Mouse (Mus musculus) urinary bladder, postnatal 10 days (tissue): ENCODE data around the gene Clic4.

ENCODE experiments used
- DNase-seq: peaks from one replicate; pipeline ENCODE4 v3.0.0; 2022; ENCODE audit warnings: low spot score

The Clic4 gene

DNA sequence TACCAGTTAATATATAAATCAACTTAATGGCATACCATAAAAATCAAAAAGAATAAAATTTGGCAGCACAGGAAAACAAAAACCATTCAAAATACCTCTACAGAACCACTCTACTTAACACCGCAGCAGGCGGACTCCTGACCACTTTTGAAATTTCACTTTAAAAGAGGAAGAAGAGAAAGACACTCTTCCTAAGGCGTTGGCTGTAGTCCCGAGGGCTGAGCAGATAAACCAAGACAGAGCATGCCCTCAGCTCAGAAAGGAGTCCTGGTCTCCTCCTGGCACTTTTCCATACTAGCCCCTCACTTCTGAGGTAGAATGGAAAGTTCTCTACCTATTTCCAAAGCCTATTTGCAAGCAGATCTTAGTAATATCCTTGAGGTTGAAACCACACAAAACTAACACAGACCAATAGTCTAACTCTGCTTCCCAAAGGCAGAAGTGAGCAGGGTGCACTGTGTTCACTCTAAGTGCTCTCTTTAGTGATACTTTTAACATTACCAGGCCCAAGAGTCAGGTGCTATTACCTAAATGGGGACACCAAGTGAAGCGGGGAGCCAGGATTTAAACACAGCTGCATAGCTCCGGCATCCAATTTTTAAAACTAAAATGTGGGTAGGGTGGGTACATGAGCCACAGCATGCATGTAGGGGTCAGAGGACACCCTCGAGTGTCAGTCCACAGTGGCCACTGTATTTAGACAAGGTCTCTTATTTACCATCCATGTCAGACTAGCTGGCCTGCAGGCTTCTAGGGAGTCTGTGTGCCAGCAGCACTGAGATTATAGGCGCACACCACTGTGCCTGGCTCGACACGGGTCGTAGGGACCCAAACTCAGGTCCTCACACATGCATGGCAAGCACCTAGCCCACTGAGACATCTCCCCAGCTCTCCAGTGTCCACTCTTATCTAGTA is 15.8 kb downstream of the Clic4 start:
- DNase-seq, result no peak

DNA sequence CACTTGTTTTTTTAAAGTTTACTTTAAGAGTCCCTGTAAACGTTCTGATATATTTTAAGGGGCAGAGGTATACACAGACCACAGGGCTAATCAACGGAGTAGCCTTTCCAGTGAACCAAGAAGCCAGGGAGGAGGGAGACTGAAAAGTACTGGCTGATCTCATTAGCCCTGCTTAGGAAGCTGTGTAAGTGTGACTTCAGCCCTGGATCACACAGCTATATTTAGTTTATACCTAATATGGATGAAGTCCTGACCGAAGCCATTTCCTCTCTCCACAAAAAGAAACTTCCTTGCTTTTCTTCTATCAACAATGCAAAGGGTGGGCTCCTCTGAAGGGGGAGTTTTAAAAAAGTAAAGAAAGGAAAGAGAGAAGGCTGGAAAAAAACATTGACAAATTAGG is 17.8 kb downstream of the Clic4 start:
- DNase-seq, result no peak

DNA sequence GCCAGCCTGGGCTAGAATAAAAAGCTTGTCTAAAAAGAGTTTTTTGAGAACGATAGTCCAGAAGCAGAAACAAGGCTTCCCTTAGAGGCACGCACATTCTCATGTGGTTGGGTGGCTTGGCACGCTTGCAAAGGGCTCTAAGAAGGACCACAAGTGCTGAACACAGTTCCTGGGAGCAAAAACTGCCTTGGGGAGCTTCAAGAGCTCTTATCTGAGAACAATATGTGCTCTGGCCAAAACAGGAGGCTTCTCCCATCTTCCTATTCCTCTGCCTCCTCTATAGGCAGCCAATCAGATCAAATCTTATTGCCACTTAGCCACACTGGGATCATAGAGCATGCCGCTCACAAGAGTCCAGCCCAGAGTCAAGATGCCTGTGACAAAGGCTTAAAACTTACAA is 18.3 kb downstream of the Clic4 start:
- DNase-seq, result no peak

DNA sequence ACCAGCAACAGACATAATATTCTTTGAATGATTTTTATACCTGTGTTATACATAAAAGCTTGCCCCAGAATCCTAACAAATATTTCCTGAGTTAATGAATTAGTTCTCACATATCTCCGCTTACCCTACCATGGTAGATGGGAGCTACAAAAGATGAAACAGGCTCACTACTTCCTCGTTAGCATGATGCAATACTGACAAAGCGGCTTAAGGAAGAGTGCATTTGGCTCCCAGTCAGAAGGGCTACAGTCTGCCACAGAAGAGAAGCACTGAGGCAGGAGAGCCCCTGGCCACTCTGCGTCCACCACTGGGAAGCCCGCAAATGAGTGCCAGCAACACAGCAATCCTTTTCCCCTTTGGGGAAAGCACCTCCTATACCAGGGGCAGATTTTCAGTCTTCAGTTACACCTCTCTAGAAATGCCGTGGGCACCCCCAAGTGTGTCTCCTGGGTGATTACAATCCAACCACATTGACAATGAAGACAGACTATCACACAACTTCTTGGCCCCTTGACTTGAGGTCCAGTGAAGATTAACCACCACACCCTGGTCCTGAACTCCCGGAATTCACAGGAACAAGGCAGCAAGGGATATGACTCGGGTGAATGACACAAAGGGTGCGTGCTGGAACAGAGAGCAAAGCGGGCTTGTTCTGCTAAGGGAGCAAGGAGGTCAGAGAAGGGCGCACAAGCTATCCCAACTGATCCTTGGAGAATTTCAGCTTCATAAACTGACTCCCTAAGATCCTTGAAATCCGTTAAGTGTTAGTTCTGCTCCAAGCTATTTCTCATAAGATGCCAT is 19.2 kb downstream of the Clic4 start:
- no peak for DNase-seq

DNA sequence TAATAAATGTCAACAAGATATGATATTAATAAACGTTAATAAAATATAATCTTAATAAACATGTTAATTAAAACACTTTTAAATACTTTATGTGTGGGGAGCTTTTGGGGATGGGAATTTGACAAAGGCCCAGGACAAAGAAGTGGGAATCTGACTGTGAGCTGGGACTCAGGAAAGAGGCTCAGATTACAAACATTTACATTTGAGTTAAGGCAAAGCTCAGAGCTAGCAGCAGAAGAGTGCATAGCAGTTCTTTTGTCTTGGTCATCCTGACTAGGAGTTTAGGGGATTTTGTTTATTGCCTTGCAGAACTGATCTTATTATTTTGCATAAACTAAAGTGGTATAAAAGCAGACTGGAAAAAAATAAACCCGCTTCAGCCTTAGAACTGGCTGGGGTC is 20.8 kb downstream of the Clic4 start:
- no peak for DNase-seq

DNA sequence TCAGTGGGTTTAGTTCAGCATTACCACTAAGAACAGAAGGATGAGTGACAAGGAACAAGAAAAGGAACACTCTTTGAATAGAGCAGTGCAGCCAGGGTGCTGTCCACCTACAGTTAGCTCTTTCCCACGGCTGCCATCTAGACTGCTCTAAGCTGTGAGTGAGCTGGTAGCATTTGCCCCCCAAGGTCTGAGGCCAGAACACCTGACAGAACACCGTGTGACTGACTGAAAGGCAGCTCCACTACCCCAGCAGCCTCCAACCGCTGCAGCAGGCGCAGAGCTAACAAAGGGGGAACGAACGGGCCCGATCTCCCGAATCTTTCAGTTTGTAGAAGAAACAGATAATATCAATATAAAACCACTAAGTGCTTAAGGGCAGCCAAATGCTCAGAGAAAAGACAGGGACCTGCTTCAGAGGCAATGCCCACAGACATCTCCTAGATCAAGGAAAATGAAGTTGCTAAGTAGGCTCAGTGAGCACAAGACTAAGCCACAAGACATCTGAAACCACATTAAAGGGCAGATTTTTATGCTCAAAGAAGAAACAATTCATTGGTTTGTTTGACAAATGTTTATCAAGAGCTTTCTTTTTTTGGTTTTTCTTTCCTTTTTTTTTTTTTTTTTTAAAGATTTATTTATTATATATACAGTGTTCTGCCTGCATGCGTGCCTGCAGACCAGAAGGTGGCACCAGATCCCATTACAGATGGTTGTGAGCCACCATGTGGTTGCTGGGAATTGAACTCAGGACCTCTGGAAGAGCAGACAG is 24.2 kb downstream of the Clic4 start:
- no peak for DNase-seq

DNA sequence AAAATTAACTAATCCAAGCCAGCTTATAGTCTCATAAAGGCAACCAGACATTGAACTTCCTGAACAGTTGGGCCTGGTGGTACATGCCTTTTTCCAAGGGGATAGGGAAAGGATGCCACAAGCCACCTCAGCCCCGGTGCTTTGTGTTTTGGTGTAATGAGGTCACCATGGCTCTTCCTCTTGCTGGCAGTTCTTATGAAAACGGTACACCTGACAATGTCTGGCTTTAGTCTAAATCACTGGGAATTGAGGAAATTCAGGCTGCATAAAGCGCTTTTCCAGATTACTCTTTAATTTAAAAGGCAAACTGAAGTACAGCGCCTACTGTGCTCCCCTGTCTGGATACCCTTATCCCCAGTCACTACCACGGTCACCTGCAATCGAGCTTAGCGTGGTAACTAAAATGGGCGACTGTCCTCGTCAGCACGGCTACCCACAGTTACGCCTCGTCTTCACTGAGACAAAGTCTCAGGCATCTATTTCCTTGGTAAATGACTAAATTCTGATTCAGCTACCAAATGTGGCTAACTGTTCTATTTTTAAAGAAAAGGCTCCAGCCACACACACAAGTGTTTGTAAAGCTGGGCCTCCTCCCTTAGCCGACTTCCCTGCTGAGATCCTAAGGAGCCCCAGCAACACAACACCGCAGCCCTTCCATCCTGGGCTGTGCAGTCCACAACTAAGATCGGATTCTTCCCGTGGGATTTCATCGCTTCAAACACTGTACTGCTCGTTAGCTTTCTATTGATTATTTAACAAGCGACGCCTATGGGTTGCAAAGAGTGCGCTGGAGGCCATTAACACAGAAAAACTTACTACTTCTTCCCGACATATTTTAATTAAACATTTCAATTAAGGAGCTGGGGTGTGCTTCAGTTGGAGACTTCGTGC is 25.5 kb downstream of the Clic4 start:
- DNase-seq, result no peak

DNA sequence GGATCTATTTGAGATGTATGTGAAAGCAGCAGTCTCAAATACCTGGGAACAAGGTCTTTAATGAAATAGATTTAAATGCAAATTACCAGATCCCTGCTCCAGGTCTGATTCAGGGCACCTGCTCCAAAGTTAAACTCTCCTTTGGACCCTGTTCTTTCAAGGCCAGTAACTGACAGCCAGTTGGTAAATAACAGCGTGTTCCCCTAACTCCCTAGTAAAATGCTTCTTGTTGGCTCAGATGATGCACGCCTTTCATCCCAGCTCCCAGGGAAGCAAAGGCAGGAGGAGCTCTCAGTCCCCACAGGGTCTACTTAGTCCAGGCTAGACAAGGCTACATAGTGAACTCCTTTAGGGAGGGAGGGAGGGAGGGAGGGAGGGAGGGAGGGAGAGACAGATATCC is 26.2 kb downstream of the Clic4 start:
- DNase-seq, result no peak

DNA sequence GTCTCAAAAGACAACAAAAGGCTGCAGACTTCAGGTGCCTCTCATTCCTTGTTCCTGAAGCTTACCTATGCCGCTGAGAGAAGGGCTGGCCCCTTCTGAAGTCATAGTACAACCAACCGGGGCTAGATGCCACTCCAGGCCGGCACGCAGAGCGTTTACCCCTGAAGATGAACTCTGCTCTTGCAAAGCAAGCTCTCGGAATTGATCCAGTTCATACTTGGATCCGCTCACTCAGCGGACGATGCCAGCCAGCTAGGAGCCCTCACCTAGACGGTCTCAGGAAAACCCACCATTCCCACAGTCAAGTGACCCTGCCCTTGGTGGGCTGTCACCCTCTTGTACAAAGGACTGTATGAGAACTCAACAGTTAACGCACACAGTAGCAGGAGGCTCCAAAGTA is 26.8 kb downstream of the Clic4 start:
- no peak for DNase-seq

DNA sequence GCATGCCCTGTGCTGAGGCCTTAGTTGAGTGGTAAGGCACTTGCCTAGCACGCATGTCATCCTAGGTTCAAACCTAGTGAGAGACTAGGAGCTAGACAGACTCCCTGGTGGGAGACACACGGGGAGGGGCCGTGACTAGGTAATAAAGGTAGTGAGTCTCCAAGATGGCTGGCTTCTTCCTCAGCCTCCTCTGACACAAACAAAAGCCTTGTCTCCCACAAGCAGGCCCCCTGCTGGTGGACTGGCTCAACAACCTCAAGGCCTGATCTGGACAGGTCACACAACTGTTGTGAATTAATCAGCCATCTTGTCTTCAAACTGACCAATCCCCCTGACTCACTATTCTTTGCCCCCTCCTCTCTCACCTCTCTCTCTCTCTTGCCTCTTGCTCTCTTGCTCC is 28.3 kb downstream of the Clic4 start:
- DNase-seq, result no peak

DNA sequence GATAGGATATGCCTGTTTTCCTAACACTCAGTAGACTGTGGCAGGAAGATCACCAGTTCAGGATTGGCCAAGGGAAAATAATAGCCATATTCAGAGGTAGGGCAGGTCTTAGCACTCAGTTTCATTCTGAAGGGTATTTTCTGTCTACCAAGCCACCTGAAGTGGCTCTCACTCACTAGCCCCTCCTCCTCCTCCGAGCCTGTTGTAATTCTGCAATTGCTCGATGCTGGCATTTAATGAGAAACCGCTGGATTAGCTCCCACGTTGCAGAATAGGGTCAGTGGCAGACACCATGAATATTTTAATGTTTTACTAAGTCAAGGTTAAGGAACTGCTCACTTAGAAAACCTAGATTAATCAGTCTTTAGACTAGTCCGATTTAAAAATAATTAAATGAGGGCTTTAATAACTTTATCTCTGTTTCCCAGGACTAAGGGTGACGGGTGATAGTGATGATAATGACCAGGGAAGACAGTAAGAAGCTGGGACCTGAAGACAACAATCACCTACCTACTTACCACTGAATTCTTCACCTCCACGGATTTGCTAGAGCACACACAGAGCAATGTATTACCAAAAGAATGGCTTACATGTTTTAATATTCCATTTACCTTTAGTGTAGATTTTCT is 29.6 kb downstream of the Clic4 start:
- DNase-seq, result no peak

DNA sequence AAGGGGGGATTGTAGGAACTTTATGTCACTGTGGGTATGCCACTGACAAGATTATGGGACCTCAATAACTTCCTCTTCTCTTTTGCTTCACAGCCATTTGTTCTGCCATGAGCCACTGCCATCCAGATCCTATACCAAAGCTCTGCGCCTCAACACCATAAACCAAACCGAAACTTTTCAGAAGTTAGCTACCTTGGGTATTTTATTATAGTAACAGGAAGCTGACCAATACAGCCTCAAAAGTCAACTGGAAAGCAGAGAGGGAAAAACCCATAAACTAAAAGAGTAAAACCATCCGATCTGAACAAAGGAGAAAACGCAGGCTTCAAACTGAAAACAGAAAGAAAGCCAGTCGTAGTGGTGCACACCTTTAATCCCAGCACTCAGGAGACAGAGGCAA is 30.2 kb downstream of the Clic4 start:
- no peak for DNase-seq

DNA sequence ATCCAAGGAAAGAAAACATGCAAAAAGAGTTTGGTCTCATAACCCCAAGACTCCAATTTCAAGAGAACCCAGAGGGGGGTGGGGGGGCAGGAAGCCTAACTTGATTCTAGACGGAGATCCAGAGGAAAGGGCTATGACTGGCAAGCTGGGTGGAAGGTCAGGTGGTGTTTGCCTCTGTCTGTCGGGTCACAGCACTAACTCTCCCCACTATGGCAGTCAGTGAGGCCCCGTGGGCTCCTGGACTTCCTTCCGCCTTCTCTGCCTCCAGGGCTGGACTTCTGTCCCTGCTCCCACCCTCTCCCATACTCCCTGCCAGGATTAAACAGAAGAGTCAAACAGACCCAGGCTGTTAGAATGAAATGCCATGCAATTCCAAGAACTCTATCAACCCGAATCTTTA is 30.9 kb downstream of the Clic4 start:
- DNase-seq, result no peak

DNA sequence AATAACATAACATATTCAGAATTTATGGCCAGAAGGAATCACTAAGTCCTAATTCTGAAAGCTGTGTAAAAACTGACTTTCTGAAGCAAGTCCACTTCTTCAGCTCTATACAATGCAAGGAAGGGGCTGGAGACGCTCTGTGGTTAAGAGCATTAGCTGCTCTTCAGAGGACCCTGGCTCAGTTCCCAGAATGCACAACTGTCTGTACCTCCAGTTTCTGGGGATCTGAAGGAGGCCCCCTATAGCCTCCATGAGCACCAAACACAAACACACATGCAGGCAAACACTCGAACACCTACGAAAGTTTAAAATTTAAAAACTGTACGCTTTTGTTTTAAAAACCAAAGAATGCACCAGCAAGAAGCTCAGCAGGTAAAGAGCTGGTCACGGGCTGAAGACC is 31.5 kb downstream of the Clic4 start:
- DNase-seq, result no peak

DNA sequence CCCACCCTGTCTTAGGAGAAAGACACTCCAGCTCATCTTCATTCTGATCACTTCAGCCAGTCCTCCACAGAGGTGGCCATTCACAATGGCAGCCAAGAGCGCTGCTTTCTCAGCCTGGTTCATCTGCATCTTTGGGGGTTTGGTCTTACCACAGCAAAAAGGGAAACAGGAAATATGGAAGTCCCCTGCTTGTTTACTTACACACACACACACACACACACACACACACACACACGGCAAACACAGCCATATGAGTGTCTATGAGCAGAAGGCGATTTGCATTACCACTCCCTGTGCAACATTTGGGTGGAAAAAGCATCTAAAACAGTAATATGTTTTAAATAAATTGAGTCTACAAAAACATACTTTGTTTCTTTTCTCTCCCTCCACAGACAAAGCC is 32.3 kb downstream of the Clic4 start:
- DNase-seq, result no peak

DNA sequence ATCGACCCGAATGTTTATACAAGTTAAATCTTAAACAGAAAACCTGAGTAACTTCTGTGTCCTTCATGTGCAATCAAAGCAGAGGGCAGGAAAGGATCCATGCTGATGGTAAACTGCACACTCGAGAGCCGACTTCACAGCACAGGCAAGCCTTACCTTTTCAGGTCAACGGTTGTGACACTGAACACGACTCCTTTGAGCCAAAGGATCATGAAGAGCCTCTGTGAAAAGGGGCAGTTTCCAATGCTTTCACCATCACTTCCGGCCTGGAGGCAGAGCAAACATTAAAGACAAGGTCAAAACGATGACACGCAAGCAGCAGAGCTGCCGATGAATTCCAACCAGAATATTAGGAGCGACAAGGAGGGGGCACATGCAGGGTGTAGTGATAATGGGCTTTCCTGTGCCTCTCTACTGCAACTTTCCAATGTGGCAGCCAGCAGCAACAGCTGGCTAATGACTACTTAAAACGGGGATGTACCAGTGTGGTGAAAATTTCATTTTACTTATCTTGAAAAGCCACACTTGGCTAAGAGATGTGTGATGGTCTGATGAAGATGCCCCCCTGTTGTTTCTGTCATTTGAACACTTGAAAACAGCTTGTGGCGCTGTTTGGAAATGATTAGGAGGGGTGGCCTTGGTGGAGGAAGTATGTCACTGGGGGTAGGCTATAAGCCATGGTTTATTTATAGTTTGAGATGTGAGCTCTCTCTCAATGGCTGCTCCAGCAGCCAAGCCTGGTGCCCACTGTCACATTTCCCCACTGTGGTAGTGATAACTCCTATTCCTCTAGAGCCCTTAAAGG is 33.7 kb downstream of the Clic4 start:
- no peak for DNase-seq

DNA sequence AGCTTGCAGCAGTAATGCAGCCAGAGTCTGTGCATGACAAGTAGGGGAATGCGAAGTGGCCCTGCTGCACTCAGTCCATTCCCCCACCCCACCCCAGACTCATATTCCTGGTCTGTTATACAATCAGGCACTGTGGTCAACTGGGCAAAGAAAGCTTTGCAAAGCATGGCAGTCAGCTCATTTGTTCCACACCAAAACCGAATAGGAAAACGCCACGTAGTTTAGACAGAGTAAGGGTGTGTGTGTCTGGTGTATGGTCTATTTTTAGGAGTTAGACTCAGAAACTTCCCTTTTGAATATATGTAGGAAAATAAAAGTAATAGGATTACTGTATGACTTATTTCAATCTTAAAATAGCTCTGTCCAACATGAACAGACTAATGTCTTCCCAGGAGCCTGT is 36.0 kb downstream of the Clic4 start:
- DNase-seq, result no peak

DNA sequence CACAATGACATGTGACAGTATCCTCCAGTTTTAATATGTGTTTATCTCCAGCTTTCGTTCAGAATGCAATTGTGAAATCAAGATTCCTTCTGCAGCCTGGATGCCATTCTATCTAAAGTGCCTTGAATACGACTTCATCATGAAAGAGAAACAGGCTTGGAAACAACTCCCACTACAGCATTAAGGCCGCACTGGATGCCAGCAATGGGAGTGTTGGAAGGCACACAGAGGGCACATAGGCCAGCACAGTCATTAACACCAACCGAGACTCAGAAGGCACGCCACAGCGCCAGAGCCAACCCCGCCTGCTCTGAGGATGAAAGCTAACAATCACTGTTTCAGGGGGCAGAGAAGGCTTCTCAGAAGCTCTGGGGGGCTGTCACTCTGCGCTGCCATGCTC is 37.1 kb downstream of the Clic4 start:
- no peak for DNase-seq

DNA sequence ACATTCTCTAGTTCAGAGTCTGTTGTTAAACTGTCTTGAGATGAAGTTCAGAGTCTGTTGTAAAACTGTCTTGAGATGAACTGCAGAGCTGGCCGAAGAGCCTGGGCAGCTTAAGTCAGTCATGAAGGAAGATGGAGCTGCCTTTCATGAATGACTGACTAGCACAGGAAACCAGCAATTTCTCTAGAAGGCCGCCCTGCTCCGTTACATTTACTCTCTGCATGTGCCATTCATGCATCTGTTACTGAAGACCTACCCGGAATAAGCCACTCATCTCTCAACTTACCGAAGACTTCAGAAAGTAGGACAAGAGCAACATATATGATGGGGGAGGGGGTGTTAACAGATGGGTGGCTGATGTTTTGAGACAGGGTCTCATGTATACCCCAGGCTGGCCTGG is 40.1 kb downstream of the Clic4 start:
- DNase-seq, result no peak

DNA sequence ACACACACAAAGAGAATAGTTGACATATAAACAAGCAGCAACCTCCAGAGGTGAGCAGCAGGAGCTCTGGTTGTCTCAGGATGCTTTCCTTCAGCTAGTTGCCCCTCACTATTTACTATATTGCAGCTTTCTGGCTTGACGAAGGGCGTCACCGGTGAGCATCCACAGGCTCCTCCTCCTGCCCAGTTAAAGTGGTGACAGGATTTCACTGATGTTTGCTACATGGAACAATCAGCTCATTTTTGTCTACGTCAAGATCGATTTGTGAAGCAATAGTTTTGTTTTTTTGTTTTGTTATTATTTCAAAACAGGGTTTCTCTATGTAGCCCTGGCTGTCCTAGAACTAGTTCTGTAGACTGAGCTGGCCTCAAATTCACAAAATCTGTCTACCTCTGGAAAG is 41.1 kb downstream of the Clic4 start:
- no peak for DNase-seq
